Mouse (Mus musculus): ENCODE data around the gene Rasal2. TPM values are rescaled to one million over a fixed set of nuclear protein-coding genes. Genes with fewer than 3 reads are reported as not detected.
A peak's percentile ranks its signal among the peaks of the same experiment; 100 is the strongest.

The Rasal2 gene
- polyA plus RNA-seq, 1 experiment = 3.0 TPM

DNA sequence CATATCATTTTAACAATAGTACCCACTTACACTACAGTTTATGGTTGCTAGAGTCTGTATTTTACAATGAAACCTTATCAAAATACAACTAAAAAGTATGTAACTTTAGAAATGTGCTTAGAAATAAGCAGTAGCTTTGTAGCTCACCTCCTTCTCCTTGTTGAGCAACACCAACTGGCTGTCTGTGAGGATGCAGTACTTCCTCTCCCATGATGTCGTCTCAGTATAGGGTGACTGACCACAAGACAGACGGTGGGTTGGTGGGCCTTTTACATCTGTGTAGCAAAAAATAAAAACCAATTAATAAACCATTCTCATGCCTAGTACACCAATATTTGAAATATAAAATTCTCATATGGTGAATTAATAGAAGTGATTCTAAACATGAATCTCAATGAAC, 113.4 kb downstream of the Rasal2 start:
- Histone ChIP-seq H3K79me3 (ENCODE audit: low read depth) (no peaks in the 10 kb centered on the region), H3ac (ENCODE audit: control insufficient read depth, insufficient read length, low read depth) (no peak overlapping the region), H3K36me3 (ENCODE audit: control insufficient read depth, insufficient read depth) (no peaks in the 10 kb centered on the region), H3K79me2 (ENCODE audit: control insufficient read depth, insufficient read depth) (no peaks in the 10 kb centered on the region), H3K27me3 (ENCODE audit: control insufficient read depth, insufficient read depth, insufficient read length) (no peaks in the 10 kb centered on the region), H3K4me3 (ENCODE audit: insufficient read depth, poor library complexity, severe bottlenecking) (no peak overlapping the region)
- no peak for TF ChIP-seq CEBPB (IDR thresholded peaks at IDR 0.05; ENCODE audit: low read depth)
- TF ChIP-seq CTCF (IDR thresholded peaks at IDR 0.05; ENCODE audit: control insufficient read depth, insufficient read depth, insufficient read length) = no peak
- TF ChIP-seq FOSL1 (IDR thresholded peaks at IDR 0.05; ENCODE audit: insufficient read depth, low read length, poor library complexity, severe bottlenecking) = no peak
- no peak for TF ChIP-seq MAX (IDR thresholded peaks at IDR 0.05)
- no peak for TF ChIP-seq MYOD1 (IDR thresholded peaks at IDR 0.05; ENCODE audit: control insufficient read depth, insufficient read length, low read depth)
- TF ChIP-seq MYOG (IDR thresholded peaks at IDR 0.05; ENCODE audit: control insufficient read depth, extremely low read depth, insufficient read length) = no peak
- TF ChIP-seq USF1 (IDR thresholded peaks at IDR 0.05; ENCODE audit: low read depth) = no peak

GRCm38 (mm10) chr1:157297137-157297536, 115.3 kb downstream of the Rasal2 start:
- no peak overlapping the region for H3K4me3 ChIP-seq (ENCODE audit: insufficient read depth, poor library complexity, severe bottlenecking)
- no peaks in the 10 kb centered on the region for H3K27me3 ChIP-seq (ENCODE audit: control insufficient read depth, insufficient read depth, insufficient read length)
- TF ChIP-seq MYOG (IDR thresholded peaks at IDR 0.05; ENCODE audit: control insufficient read depth, extremely low read depth, insufficient read length) (no peak), USF1 (IDR thresholded peaks at IDR 0.05; ENCODE audit: low read depth) (no peak), CEBPB (IDR thresholded peaks at IDR 0.05; ENCODE audit: low read depth) (no peak), CTCF (IDR thresholded peaks at IDR 0.05; ENCODE audit: control insufficient read depth, insufficient read depth, insufficient read length) (no peak), FOSL1 (IDR thresholded peaks at IDR 0.05; ENCODE audit: insufficient read depth, low read length, poor library complexity, severe bottlenecking) (no peak), MYOD1 (IDR thresholded peaks at IDR 0.05; ENCODE audit: control insufficient read depth, insufficient read length, low read depth) (no peak), MAX (IDR thresholded peaks at IDR 0.05) (no peak)
- H3K79me3 ChIP-seq (ENCODE audit: low read depth) = no peaks in the 10 kb centered on the region
- no peaks in the 10 kb centered on the region for H3K36me3 ChIP-seq (ENCODE audit: control insufficient read depth, insufficient read depth)
- H3ac ChIP-seq (ENCODE audit: control insufficient read depth, insufficient read length, low read depth) = no peak overlapping the region
- H3K79me2 ChIP-seq (ENCODE audit: control insufficient read depth, insufficient read depth) = no peaks in the 10 kb centered on the region

GRCm38 (mm10) chr1:157295868-157296267, 116.5 kb downstream of the Rasal2 start:
- Histone ChIP-seq H3K27me3 (ENCODE audit: control insufficient read depth, insufficient read depth, insufficient read length) (no peaks in the 10 kb centered on the region), H3K79me3 (ENCODE audit: low read depth) (no peaks in the 10 kb centered on the region), H3ac (ENCODE audit: control insufficient read depth, insufficient read length, low read depth) (no peak overlapping the region), H3K36me3 (ENCODE audit: control insufficient read depth, insufficient read depth) (no peaks in the 10 kb centered on the region), H3K4me3 (ENCODE audit: insufficient read depth, poor library complexity, severe bottlenecking) (no peak overlapping the region), H3K79me2 (ENCODE audit: control insufficient read depth, insufficient read depth) (no peaks in the 10 kb centered on the region)
- TF ChIP-seq USF1 (IDR thresholded peaks at IDR 0.05; ENCODE audit: low read depth) (no peak), CTCF (IDR thresholded peaks at IDR 0.05; ENCODE audit: control insufficient read depth, insufficient read depth, insufficient read length) (no peak), FOSL1 (IDR thresholded peaks at IDR 0.05; ENCODE audit: insufficient read depth, low read length, poor library complexity, severe bottlenecking) (no peak), MYOD1 (IDR thresholded peaks at IDR 0.05; ENCODE audit: control insufficient read depth, insufficient read length, low read depth) (no peak), MAX (IDR thresholded peaks at IDR 0.05) (no peak), MYOG (IDR thresholded peaks at IDR 0.05; ENCODE audit: control insufficient read depth, extremely low read depth, insufficient read length) (no peak), CEBPB (IDR thresholded peaks at IDR 0.05; ENCODE audit: low read depth) (no peak)

- Histone ChIP-seq H3K4me3 (ENCODE audit: insufficient read depth, poor library complexity, severe bottlenecking) (no peak overlapping the region), H3K36me3 (ENCODE audit: control insufficient read depth, insufficient read depth) (no peaks in the 10 kb centered on the region), H3K79me2 (ENCODE audit: control insufficient read depth, insufficient read depth) (no peaks in the 10 kb centered on the region), H3ac (ENCODE audit: control insufficient read depth, insufficient read length, low read depth) (no peak overlapping the region), H3K79me3 (ENCODE audit: low read depth) (no peaks in the 10 kb centered on the region), H3K27me3 (ENCODE audit: control insufficient read depth, insufficient read depth, insufficient read length) (no peaks in the 10 kb centered on the region)
- TF ChIP-seq FOSL1 (IDR thresholded peaks at IDR 0.05; ENCODE audit: insufficient read depth, low read length, poor library complexity, severe bottlenecking) (no peak), CEBPB (IDR thresholded peaks at IDR 0.05; ENCODE audit: low read depth) (no peak), MYOD1 (IDR thresholded peaks at IDR 0.05; ENCODE audit: control insufficient read depth, insufficient read length, low read depth) (no peak), MYOG (IDR thresholded peaks at IDR 0.05; ENCODE audit: control insufficient read depth, extremely low read depth, insufficient read length) (no peak), MAX (IDR thresholded peaks at IDR 0.05) (no peak), CTCF (IDR thresholded peaks at IDR 0.05; ENCODE audit: control insufficient read depth, insufficient read depth, insufficient read length) (no peak), USF1 (IDR thresholded peaks at IDR 0.05; ENCODE audit: low read depth) (no peak)
Observed at GRCm38 (mm10) chr1:157290173-157290572, 122.2 kb downstream of the Rasal2 start.

- no peaks in the 10 kb centered on the region for H3K79me2 ChIP-seq (ENCODE audit: control insufficient read depth, insufficient read depth)
- H3K79me3 ChIP-seq (ENCODE audit: low read depth) = no peaks in the 10 kb centered on the region
- no peak overlapping the region for H3ac ChIP-seq (ENCODE audit: control insufficient read depth, insufficient read length, low read depth)
- no peaks in the 10 kb centered on the region for H3K27me3 ChIP-seq (ENCODE audit: control insufficient read depth, insufficient read depth, insufficient read length)
- no peaks in the 10 kb centered on the region for H3K36me3 ChIP-seq (ENCODE audit: control insufficient read depth, insufficient read depth)
- TF ChIP-seq MYOD1 (IDR thresholded peaks at IDR 0.05; ENCODE audit: control insufficient read depth, insufficient read length, low read depth) (no peak), MYOG (IDR thresholded peaks at IDR 0.05; ENCODE audit: control insufficient read depth, extremely low read depth, insufficient read length) (no peak), CTCF (IDR thresholded peaks at IDR 0.05; ENCODE audit: control insufficient read depth, insufficient read depth, insufficient read length) (no peak), USF1 (IDR thresholded peaks at IDR 0.05; ENCODE audit: low read depth) (no peak), FOSL1 (IDR thresholded peaks at IDR 0.05; ENCODE audit: insufficient read depth, low read length, poor library complexity, severe bottlenecking) (no peak), MAX (IDR thresholded peaks at IDR 0.05) (no peak), CEBPB (IDR thresholded peaks at IDR 0.05; ENCODE audit: low read depth) (no peak)
- no peak overlapping the region for H3K4me3 ChIP-seq (ENCODE audit: insufficient read depth, poor library complexity, severe bottlenecking)
Observed at GRCm38 (mm10) chr1:157289251-157289650, 123.1 kb downstream of the Rasal2 start.

DNA sequence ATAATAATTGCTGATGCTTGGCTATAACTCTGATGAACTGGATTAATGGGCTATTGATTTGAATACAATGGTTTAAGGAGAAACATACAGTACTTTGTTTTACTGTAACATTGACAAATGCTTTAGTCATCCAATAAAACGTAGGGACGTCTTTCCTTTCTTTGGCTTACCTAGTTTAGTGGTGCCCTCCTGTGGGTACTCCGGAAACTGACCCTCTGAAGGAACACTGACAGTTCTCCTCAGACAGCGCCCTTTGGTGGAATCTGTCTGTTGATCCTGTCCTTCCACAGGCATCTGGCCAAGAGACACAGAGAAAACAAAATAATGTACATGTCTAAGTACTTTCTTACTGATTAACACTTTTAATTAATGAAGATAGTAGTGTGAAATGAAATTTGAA, 125.8 kb downstream of the Rasal2 start:
- Histone ChIP-seq H3K79me2 (ENCODE audit: control insufficient read depth, insufficient read depth) (no peaks in the 10 kb centered on the region), H3ac (ENCODE audit: control insufficient read depth, insufficient read length, low read depth) (no peak overlapping the region), H3K27me3 (ENCODE audit: control insufficient read depth, insufficient read depth, insufficient read length) (no peaks in the 10 kb centered on the region), H3K79me3 (ENCODE audit: low read depth) (no peaks in the 10 kb centered on the region), H3K36me3 (ENCODE audit: control insufficient read depth, insufficient read depth) (no peaks in the 10 kb centered on the region), H3K4me3 (ENCODE audit: insufficient read depth, poor library complexity, severe bottlenecking) (no peak overlapping the region)
- no peak for TF ChIP-seq MAX (IDR thresholded peaks at IDR 0.05)
- TF ChIP-seq FOSL1 (IDR thresholded peaks at IDR 0.05; ENCODE audit: insufficient read depth, low read length, poor library complexity, severe bottlenecking) = no peak
- peak; percentile 29 for TF ChIP-seq CTCF (IDR thresholded peaks at IDR 0.05; ENCODE audit: control insufficient read depth, insufficient read depth, insufficient read length)
- TF ChIP-seq CEBPB (IDR thresholded peaks at IDR 0.05; ENCODE audit: low read depth) = no peak
- TF ChIP-seq MYOD1 (IDR thresholded peaks at IDR 0.05; ENCODE audit: control insufficient read depth, insufficient read length, low read depth) = no peak
- no peak for TF ChIP-seq USF1 (IDR thresholded peaks at IDR 0.05; ENCODE audit: low read depth)
